Mouse (Mus musculus): ENCODE data around the gene Proser1. TPM values are rescaled to one million over a fixed set of nuclear protein-coding genes. Genes with fewer than 3 reads are reported as not detected.

Proser1 gene
- polyA plus RNA-seq, 1 experiment from 2014 or later: 14.9 TPM

- H3K4me3 ChIP-seq (ENCODE audit: inconsistent target): no peak overlapping the region
Measured at GRCm38 (mm10) chr3:53478419-53479046, 15.1 kb downstream of the Proser1 start.

GRCm38 (mm10) chr3:53483414-53484059 is 20.1 kb downstream of the Proser1 start:
- peaks cover 11% of the 10 kb centered on the region; the same call in 1 of the 2 replicates for H3K36me3 ChIP-seq (ENCODE audit: inconsistent target)
- WGBS (ENCODE audit: missing documents): 31% methylated on average over 8 of the region's 8 CpGs
- peak overlapping the region; percentile 22; the same call in 1 of the 2 replicates for H3K27ac ChIP-seq
- H3K79me2 ChIP-seq (ENCODE audit: inconsistent target): no peaks in the 10 kb centered on the region
- no peak overlapping the region for H3K4me3 ChIP-seq (ENCODE audit: inconsistent target)

More at GRCm38 (mm10) chr3:53478419-53479046, 15.1 kb downstream of the Proser1 start:
- H3K79me2 ChIP-seq (ENCODE audit: inconsistent target): no peaks in the 10 kb centered on the region
- H3K36me3 ChIP-seq (ENCODE audit: inconsistent target): peaks cover 57% of the 10 kb centered on the region
- H3K27ac ChIP-seq: no peak overlapping the region
- 95% methylated on average over 17 of the region's 30 CpGs for WGBS (ENCODE audit: missing documents)

- Histone ChIP-seq H3K79me2 (ENCODE audit: inconsistent target) (no peaks in the 10 kb centered on the region), H3K27ac (no peak overlapping the region), H3K4me3 (ENCODE audit: inconsistent target) (no peak overlapping the region), H3K36me3 (ENCODE audit: inconsistent target) (no peaks in the 10 kb centered on the region; the same call in 1 of the 2 replicates)
- WGBS (ENCODE audit: missing documents): 92% methylated on average over 9 of the region's 10 CpGs
Measured at GRCm38 (mm10) chr3:53486561-53486960, 23.1 kb downstream of the Proser1 start.

GRCm38 (mm10) chr3:53486996-53487576 is 23.6 kb downstream of the Proser1 start:
- Histone ChIP-seq H3K36me3 (ENCODE audit: inconsistent target) (no peaks in the 10 kb centered on the region), H3K4me3 (ENCODE audit: inconsistent target) (no peak overlapping the region), H3K79me2 (ENCODE audit: inconsistent target) (no peaks in the 10 kb centered on the region), H3K27ac (no peak overlapping the region)
- 49% methylated on average over 9 of the region's 9 CpGs for WGBS (ENCODE audit: missing documents)

DNA sequence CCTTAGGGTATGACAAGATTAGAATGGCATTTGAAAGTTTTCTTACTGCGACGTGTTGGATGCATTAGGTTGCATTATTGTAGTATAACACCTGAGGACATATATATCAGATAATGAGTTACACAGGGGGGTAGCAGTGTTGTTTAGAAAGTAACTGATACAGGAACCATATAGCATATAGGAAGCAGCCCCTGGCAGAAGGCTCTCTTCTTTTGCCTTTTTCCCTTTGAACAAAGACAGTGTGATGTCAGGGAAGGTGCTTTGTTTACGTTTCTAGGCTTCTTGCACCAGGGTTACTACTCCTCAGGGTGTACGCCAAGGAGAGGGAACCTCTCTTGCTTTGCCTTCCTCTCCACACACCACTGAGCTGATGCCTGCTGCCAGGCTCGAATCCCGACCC is 24.9 kb downstream of the Proser1 start, which contains the start of gene Stoml3:
Gene Stoml3 (plus strand): TSS at position 301 of the 400 bp plus-strand sequence.
- Histone ChIP-seq H3K36me3 (ENCODE audit: inconsistent target) (no peaks in the 10 kb centered on the region), H3K27ac (no peak within 1 kb of the TSS)
- WGBS (ENCODE audit: missing documents): 93% methylated on average over 6 of the region's 6 CpGs

DNA sequence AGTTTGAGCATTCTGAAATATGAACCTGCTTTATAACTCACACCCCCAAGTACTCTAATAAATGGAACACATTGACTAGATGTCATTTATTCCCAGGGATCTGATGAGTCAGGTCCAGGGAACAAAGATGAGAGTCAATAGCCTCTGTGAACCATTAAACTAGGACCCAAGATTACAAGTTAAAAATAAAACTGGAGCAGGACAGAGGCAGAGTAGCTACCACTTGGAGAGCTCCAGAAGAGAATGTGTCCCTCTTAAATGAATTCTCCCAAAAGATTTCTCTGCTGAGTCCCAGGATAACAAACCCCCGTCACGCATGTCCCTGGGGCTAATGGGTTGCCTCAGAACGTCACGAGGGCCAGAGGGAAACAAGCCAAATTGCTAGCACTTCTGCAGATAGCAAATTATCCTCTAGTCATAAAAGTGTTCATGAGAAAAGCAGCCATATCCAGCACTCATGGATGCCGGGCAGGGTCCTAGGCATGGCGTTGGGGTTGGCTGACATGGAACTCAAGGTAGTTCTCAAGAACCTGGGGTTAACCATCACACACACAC is 35.0 kb downstream of the Proser1 start:
- WGBS (ENCODE audit: missing documents): 95% methylated on average over 6 of the region's 6 CpGs
- Histone ChIP-seq H3K4me3 (ENCODE audit: inconsistent target) (no peak overlapping the region), H3K36me3 (ENCODE audit: inconsistent target) (no peaks in the 10 kb centered on the region), H3K79me2 (ENCODE audit: inconsistent target) (no peaks in the 10 kb centered on the region), H3K27ac (no peak overlapping the region)

More for the DNA sequence above, 24.9 kb downstream of the Proser1 start, which contains the start of gene Stoml3:
- Histone ChIP-seq H3K79me2 (ENCODE audit: inconsistent target) (no peaks in the 10 kb centered on the region), H3K4me3 (ENCODE audit: inconsistent target) (no peak within 1 kb of the TSS)

- WGBS (ENCODE audit: missing documents): 63% methylated on average over 6 of the region's 6 CpGs
- no peaks in the 10 kb centered on the region for H3K79me2 ChIP-seq (ENCODE audit: inconsistent target)
Measured at GRCm38 (mm10) chr3:53502428-53502827, 39.0 kb downstream of the Proser1 start.

GRCm38 (mm10) chr3:53513096-53513495 is 49.6 kb downstream of the Proser1 start:
- H3K79me2 ChIP-seq (ENCODE audit: inconsistent target): no peaks in the 10 kb centered on the region
- H3K4me3 ChIP-seq (ENCODE audit: inconsistent target): no peak overlapping the region
- no peaks in the 10 kb centered on the region for H3K36me3 ChIP-seq (ENCODE audit: inconsistent target)
- H3K27ac ChIP-seq: no peak overlapping the region
- 69% methylated on average over 5 of the region's 5 CpGs for WGBS (ENCODE audit: missing documents)

More at GRCm38 (mm10) chr3:53502428-53502827, 39.0 kb downstream of the Proser1 start:
- Histone ChIP-seq H3K27ac (no peak overlapping the region), H3K4me3 (ENCODE audit: inconsistent target) (no peak overlapping the region), H3K36me3 (ENCODE audit: inconsistent target) (no peaks in the 10 kb centered on the region)

DNA sequence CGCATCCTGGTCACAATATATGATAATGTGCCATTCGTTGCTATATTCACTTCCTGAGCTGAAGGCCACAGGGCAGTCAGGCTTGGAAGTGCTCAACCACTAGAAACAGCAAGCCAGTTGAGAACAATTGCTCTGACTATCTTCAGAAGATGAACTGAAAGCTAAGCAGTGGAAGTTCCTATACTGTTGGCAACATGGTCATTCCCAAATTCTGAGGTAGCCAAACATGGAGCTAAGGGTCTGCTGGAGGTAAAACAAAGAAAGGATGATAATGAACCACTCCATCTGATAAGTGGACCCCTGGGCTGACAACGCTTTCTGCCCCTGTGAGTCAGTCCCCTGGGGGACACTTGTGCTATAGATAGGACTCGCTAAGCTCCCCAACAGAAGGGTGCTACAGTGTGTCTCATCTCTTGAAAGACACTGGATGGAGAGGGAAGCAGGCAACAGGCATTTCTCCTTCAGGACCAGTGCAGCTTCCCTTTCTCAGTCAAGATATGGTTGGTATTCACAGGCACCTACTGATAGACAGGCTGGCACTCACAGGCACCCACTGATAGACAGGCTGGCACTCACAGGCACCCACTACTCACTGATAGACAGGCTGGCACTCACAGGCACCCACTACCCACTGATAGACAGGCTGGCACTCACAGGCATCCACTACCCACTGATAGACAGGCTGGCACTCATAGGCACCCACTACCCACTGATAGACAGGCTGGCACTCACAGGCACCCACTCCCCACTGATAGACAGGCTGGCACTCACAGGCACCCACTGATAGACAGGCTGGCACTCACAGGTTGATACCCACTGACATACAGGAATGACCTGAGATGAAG is 51.0 kb downstream of the Proser1 start:
- Histone ChIP-seq H3K4me3 (ENCODE audit: inconsistent target) (no peak overlapping the region), H3K27ac (no peak overlapping the region), H3K36me3 (ENCODE audit: inconsistent target) (no peaks in the 10 kb centered on the region), H3K79me2 (ENCODE audit: inconsistent target) (no peaks in the 10 kb centered on the region)
- WGBS (ENCODE audit: missing documents): 85% methylated on average over 4 of the region's 4 CpGs

DNA sequence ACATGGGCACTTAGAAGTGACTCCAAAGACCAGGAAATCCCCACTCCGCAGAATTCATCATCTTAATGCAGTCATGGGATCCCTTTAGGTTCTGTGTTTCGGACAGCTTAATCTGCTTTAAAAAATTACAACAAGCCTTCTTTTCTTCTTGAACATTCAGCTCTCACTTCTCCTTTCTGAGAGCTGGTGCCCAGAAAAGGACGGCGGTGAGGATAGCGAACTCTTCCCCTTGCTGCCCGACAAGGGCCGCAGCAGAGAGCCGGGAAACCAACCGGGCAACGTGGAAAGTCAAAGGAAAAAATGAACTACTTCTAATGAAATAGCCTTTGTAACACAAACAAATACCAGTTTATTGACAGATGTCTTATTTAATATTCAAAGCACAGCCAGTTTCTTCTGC is 59.3 kb downstream of the Proser1 start:
- Histone ChIP-seq H3K79me2 (ENCODE audit: inconsistent target) (no peaks in the 10 kb centered on the region), H3K36me3 (ENCODE audit: inconsistent target) (no peaks in the 10 kb centered on the region), H3K4me3 (ENCODE audit: inconsistent target) (no peak overlapping the region), H3K27ac (no peak overlapping the region)
- 20% methylated on average over 8 of the region's 10 CpGs for WGBS (ENCODE audit: missing documents)

- no peaks in the 10 kb centered on the region for H3K36me3 ChIP-seq (ENCODE audit: inconsistent target)
- 16% methylated on average over 21 of the region's 21 CpGs for WGBS (ENCODE audit: missing documents)
- H3K4me3 ChIP-seq (ENCODE audit: inconsistent target): no peak overlapping the region
- H3K79me2 ChIP-seq (ENCODE audit: inconsistent target): no peaks in the 10 kb centered on the region
- H3K27ac ChIP-seq: no peak overlapping the region
Measured at GRCm38 (mm10) chr3:53525737-53526136, 62.3 kb downstream of the Proser1 start.

GRCm38 (mm10) chr3:53530305-53530704 is 66.8 kb downstream of the Proser1 start:
- Histone ChIP-seq H3K27ac (no peak overlapping the region), H3K79me2 (ENCODE audit: inconsistent target) (no peaks in the 10 kb centered on the region), H3K4me3 (ENCODE audit: inconsistent target) (no peak overlapping the region), H3K36me3 (ENCODE audit: inconsistent target) (no peaks in the 10 kb centered on the region)
- whole genome bisulfite sequencing (ENCODE audit: missing documents): 86% methylated on average over 6 of the region's 6 CpGs
